Mouse (Mus musculus): ENCODE data around the gene Nmd3.

The Nmd3 gene

GRCm38 (mm10) chr3:69721814-69722186, at the start of gene Nmd3:
Nmd3 (plus strand) TSS chr3:69721985.
- DNase-seq (ENCODE audit: low spot score), result peak; percentile 95

DNA sequence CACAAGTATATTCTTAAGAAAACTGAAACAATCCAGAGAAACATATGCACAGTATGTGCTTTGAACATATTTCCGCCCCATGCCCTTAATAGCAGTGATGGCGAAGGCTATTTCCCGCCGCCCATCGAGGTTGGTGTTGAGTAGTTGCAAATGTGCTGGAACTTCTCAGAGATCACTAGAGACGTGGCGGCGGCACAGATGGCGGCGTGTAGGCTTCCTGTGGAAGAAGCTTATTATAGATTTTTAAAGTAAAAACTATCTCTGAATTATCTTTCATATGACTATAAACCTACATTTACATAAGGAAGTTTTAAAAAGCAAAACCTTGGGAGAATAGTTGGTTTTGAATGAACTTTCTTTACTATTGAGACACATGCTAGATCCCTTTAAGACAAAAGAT, 48.4 kb upstream of the Nmd3 start:
- no peak for DNase-seq (ENCODE audit: low spot score)

- no peak for DNase-seq (ENCODE audit: low spot score)
Observed at GRCm38 (mm10) chr3:69674206-69674605, 47.6 kb upstream of the Nmd3 start.

DNA sequence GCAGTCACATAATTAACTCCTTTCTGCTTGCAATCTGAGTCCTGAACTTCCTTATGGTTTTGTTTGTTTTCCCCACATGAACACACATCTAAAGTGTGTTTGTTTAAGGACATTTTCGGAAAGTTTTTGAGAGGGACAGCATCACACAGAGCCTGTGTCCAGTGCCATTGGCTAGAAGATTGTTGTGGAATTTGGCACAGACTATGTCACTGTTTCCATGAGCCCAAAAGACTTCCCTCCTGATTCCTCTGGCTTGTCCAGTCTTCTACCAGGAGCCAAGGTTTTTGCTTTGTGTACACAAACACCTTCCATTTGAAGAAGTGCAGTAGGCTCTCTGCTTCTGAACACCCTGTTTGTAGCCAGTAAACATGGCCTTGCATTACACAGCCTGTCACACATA, 32.0 kb upstream of the Nmd3 start:
- DNase-seq (ENCODE audit: low spot score), result no peak

DNA sequence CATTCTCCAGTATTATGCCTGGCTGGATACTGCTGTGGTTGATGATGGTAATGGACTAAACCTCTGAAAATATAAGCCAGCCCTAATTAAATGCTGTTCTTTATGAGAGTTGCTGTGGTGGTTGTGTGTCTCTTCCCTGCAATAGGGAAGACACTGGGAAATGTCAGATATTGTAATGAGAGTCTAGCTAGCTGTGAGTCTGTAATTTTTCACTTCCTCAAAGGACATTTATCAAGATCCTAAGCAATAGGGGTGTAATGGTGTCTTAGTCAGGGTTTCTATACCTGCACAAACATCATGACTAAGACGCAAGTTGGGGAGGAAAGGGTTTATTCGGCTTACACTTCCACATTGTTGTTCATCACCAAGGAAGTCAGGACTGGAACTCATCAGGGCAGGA, 30.8 kb upstream of the Nmd3 start:
- DNase-seq (ENCODE audit: low spot score), result no peak

DNA sequence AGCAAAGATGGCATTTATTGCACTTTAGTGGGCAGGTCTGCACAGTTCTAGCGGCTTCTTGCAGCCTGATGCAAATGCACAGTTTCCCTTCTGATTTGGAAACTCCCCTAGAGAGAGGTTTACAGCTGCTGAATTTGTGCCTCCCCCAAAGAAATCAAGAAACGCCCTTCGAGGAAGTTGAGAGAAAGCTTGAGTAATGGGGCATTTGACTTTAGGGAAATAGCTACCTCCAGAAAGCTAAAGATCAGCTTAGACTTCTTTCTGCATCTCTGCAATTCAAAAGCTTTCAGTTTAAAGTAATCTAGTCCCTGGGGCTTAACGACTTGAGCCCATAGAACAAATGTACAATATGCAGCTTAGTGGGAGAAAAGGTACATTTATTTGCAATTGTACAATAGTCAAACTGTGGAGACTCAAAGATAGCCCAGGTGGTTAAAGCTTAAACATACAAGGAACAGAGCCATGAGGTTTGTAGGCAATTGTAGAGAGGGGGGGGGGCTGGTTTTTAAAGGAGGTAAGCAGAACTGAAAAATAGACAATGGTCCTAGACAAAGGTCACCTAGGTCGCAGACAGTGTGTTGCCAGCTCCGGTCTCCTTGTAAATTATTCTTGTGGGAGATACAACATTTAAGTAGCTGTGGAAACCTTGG, 21.8 kb upstream of the Nmd3 start:
- DNase-seq (ENCODE audit: low spot score), result no peak

- DNase-seq (ENCODE audit: low spot score), result no peak
Observed at GRCm38 (mm10) chr3:69701905-69702304, 19.9 kb upstream of the Nmd3 start.

GRCm38 (mm10) chr3:69702421-69702820, 19.4 kb upstream of the Nmd3 start:
- no peak for DNase-seq (ENCODE audit: low spot score)

DNA sequence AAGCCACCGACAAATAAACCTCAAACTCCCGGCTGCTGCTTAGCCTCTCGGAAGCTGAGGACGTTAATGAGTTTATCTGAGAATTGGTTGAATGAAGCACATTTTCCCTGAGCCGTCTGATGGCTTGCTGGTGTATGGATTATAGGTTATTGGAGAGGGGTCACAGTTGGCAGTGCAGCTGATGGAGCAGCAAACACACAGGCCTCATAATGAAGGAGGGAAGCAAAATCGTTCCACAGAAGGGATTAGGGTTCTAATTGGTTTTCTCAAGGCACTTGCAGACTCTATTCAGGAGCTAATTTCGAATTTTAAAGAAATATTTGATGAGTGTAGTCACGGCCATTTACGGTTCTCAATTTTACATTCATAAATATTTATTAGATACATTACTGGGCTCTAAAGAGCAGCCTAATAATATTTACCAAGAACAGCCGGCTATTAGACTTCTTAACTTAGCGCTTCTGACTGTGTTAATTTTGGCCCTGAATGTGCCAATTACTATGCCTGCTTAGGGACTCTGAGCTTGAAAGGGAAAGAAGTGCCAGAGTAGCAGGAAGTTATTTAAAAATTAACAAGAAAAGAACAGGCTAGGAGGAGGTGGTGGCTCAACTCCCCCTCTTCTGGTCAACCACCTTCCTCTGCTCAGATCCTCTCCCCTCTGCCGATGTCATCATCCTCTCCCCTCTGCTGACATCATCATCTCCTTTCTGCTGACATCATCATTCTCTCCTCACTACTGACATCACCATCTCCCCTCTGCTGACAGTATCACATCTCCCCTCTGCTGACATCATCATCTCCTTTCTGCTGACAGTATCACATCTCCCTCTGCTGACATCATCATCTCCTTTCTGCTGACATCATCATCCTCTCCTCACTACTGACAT, 12.5 kb upstream of the Nmd3 start:
- no peak for DNase-seq (ENCODE audit: low spot score)

- DNase-seq (ENCODE audit: low spot score), result no peak
Observed at GRCm38 (mm10) chr3:69711907-69712600, 9.7 kb upstream of the Nmd3 start.

DNA sequence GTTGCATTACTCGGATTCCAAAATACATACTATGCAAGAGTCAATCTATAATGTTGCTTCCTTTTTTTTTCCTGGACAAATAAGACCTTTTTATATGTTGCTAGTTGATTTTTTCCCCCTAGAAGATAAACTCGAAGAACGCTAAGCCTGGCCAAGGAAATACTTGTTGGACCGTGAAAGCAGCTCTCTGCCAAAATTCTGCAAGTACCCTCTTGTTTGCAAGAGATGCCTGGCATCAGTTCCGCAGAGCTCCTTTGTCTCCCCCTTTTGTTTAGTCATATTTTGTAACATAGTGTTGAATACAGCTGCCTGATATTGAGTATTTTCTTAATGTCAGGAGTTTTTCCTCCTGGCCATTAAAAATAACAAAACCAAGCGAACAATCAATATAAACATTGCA, 4.3 kb upstream of the Nmd3 start:
- no peak for DNase-seq (ENCODE audit: low spot score)

DNA sequence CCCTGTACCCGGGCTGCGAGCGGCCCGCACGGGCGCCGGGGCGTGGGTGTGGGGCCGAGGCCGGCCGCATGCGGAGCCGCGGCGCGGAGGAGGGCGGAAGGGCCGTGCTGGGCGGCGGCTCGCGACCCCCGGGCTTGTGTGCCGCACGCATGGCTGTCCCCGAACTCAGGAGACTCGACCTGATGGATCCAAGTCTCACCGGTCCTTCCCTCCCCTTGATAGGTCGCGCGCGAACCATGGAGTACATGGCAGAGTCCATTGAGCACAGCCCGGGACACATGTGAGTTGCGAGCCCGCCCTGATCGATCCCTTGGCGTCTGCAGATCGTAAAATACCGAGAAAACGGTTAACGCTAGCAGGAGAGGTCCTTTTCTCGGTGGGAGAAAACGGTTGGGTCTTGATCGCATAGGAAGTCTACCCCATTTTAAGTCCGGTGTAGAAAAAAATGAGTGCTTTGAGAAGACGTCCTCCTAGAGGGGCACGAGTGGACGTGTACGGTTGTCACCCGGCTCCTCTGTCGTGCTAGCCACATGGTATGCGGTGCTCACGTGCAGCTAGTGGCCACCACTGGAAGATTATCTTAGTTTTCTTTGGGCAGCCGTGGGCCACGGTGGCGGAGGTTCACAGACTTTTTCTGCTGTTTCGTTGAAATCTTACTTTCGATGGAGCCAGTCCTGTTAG, 542 bp downstream of the Nmd3 start:
- DNase-seq (ENCODE audit: low spot score), result peak; percentile 71

GRCm38 (mm10) chr3:69723161-69723560, 1.4 kb downstream of the Nmd3 start:
- no peak for DNase-seq (ENCODE audit: low spot score)

- DNase-seq (ENCODE audit: low spot score), result no peak
Observed at GRCm38 (mm10) chr3:69730930-69731329, 9.1 kb downstream of the Nmd3 start.

GRCm38 (mm10) chr3:69733939-69734338, 12.2 kb downstream of the Nmd3 start:
- no peak for DNase-seq (ENCODE audit: low spot score)

DNA sequence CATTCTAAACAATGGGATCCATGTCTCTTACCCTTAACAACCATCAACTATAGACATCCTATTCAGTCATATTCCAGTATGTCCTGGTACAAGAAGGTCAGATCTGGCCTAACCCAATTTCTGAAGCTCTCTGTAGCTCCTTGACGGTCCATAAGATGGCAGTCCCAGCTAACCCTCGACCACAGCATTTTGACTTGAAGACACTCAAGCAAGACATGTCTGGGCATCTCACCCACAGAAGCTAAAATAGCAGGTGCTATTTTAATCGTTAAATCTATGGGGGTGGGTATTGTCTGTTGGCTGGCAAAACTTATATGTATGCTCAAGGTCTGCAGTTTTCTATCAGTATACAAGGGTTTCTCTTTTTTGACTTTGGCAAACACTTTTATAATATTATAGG, 33.4 kb downstream of the Nmd3 start:
- DNase-seq (ENCODE audit: low spot score), result no peak

- no peak for DNase-seq (ENCODE audit: low spot score)
Observed at GRCm38 (mm10) chr3:69755968-69756367, 34.2 kb downstream of the Nmd3 start.

DNA sequence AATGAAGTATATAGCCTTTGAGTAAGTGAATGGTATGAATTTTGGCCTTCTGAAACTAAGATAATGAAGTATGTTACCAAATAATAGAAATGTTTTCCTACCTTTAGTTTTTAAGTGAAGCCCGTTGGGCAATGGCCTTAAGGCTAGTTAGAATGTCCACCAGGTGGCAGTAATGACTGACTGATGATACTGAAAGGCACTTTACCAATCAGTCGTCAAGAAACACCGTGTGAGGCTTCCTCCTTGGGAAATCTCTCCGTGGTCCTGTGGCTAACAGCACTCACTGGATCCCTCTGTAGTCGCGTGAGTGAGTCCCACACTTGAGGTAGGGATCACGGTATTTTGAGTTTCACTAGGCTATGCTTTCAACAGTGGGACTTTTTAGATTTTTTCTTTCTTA, 34.7 kb downstream of the Nmd3 start:
- no peak for DNase-seq (ENCODE audit: low spot score)

GRCm38 (mm10) chr3:69757456-69757855, 35.7 kb downstream of the Nmd3 start:
- no peak for DNase-seq (ENCODE audit: low spot score)

DNA sequence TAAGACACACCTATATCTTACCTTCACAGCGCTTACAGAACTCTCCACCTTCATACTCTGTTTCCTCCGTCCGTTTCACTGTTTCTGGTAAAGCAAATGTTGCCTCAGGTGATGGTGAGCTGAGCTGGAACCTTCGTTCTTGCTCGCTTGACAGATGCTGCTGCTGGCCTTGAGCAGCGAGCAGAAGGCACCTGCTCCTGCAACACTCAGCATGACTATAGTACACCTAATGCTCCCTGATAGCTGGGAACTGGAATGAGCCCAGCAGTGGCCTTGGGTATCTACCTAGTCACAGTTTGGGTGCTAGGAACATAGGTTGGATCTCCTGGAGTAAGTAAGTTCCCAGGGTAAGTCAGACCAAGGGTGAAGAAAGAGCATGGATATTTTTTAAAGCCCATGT, 38.3 kb downstream of the Nmd3 start:
- no peak for DNase-seq (ENCODE audit: low spot score)

GRCm38 (mm10) chr3:69761195-69761594, 39.4 kb downstream of the Nmd3 start:
- DNase-seq (ENCODE audit: low spot score), result no peak

DNA sequence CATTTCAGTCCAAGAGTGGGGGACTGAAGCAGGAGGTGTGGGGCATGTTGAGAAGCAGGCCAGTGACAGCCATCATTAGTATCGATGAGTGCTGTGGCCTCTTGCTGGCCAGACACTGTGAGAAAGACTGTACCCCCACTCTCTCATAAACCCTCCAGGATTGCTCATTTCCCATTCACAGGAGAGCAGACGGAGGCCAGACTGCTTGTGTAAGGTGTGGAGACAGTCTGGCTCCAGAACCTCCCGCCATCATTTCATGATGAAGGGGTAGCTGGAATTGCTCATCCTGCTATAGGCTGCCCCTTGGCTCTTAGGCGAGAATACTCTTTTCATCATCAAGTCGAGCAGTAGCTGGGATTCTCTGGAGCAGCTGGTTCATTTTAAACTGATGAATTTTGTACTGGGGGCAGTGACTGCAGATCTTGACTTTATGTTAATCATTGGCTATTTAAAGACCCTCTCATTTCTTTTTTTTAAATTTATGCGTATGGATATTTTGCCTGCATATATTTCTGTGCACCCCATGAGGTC, 41.1 kb downstream of the Nmd3 start:
- DNase-seq (ENCODE audit: low spot score), result no peak

All from testis, postnatal 14 days (tissue).